Mouse (Mus musculus) left cerebral cortex, adult 18-20 months (tissue): ENCODE data around the gene Ankrd23. TPM values are rescaled to one million over a fixed set of nuclear protein-coding genes. Genes with fewer than 3 reads are reported as not detected.

Experiments
- microRNA-seq, 2 experiments: library from miRNA; unstranded; fragments of <30 nt; microRNA quantifications; one replicate each; pipeline ENCODE4 v1.2.0; 2021
- total RNA-seq, 2 experiments: library from RNA; stranded (reverse); gene quantifications; 2 replicates each; pipeline ENCODE4 v1.2.3; 2021

Ankrd23 gene
- total RNA-seq, 2 experiments from 2014 or later = 5.4 to 5.9 TPM

Small RNA genes lying within 50 kb of the gene (microRNA-seq; reads per million reads assigned to microRNA genes)
- gene Gm47280 = 0 reads per million in 2 experiments

Other genes with a start within 250 kb of the Ankrd23 start
- 10 to 100 TPM; 15.6 to 18.1 TPM for gene Arid5a, start 229.2 kb downstream of the Ankrd23 start, total RNA-seq
- 10 to 100 TPM; 76.6 TPM for gene Kansl3, start 167.7 kb downstream of the Ankrd23 start, total RNA-seq
- not detected for gene Fer1l5, start 164.6 kb downstream of the Ankrd23 start, total RNA-seq
- gene Lman2l, start 91.6 kb downstream of the Ankrd23 start, total RNA-seq = 10 to 100 TPM; 44.3 to 44.8 TPM
- gene Cnnm4, start 65.3 kb downstream of the Ankrd23 start, total RNA-seq = 10 to 100 TPM; 12.4 TPM
- gene Cnnm3, start 25.0 kb downstream of the Ankrd23 start, total RNA-seq = 10 to 100 TPM; 31.7 to 34.6 TPM
- under 1 TPM in 1 of 2 experiments, not detected in 1; 0.77 TPM for gene Gm42417, start 2.5 kb upstream of the Ankrd23 start, total RNA-seq
- 10 to 100 TPM; 11.5 to 11.9 TPM for gene Ankrd39, start 10.6 kb upstream of the Ankrd23 start, total RNA-seq
- gene Sema4c, start 21.5 kb upstream of the Ankrd23 start, total RNA-seq = 10 to 100 TPM; 20.5 to 21.0 TPM
- not detected for gene Fam178b, start 146.3 kb upstream of the Ankrd23 start, total RNA-seq
- 100 to 1,000 TPM; 586 to 651 TPM for gene Cox5b, start 154.6 kb upstream of the Ankrd23 start, total RNA-seq
- gene 4933424G06Rik, start 173.3 kb upstream of the Ankrd23 start, total RNA-seq = 1 to 10 TPM in 1 of 2 experiments, not detected in 1; 1.5 TPM
- 100 to 1,000 TPM; 338 to 340 TPM for gene Actr1b, start 177.5 kb upstream of the Ankrd23 start, total RNA-seq
- gene Zap70, start 224.9 kb upstream of the Ankrd23 start, total RNA-seq = 1 to 10 TPM; 1.3 to 2.1 TPM